Mouse (Mus musculus): ENCODE data around the gene Limch1.

DNA sequence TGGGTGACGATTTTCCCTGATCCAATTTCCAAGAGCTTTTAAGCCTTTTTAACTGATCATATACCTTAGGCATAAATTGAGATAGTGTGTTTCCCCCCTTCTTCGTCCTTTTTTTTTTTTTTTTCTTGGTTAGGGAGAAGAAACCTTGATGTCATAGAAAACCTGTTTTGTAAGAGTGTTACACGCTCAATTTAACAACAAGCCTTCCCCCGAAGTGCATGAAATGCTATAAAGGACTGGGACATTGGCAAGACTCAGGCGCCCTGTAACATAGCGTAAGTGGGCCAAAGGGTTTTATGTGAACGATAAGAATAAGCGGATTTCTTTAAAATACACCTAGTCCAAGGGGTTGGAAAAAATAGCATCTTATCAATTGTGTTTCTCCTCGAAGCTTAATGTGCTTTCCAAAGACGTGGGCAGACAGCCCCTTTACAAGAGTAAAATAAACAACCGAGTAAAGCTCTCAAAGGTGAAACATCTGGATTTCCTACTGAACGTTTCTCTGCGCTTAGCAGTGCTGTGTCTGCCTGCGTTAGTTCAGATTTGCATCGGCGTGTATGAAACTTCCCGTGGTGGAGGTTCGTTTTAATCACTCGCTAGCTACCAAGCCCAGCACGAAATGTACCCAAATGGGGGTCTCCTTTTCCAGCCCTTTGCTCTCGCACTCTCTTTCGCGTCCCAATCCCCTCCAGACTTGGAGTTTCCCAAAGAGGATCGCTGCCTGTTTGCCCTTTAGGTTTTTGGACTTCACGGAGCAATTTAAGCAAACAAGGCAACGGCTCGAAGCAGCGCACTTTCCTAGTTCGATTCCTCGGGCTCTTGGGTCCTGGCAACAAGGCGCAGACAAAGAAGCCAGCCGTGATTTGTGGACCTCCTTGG is 354.0 kb downstream of the Limch1 start:
- TF ChIP-seq CHD1 (IDR thresholded peaks at IDR 0.05; ENCODE audit: low read depth, low read length) (no peak), POLR2AphosphoS2 (IDR thresholded peaks at IDR 0.05; ENCODE audit: low read depth, low read length) (no peak), ZNF384 (IDR thresholded peaks at IDR 0.05; ENCODE audit: low read depth, low read length) (no peak), PAX5 (IDR thresholded peaks at IDR 0.05; ENCODE audit: low read length) (no peak), HCFC1 (IDR thresholded peaks at IDR 0.05; ENCODE audit: low read depth, low read length) (no peak), CHD2 (IDR thresholded peaks at IDR 0.05; ENCODE audit: low read length) (no peak), E2F4 (IDR thresholded peaks at IDR 0.05; ENCODE audit: insufficient replicate concordance, low read depth, low read length) (no peak), RAD21 (IDR thresholded peaks at IDR 0.05; ENCODE audit: low read depth, low read length) (no peak), UBTF (IDR thresholded peaks at IDR 0.05; ENCODE audit: low read depth, low read length) (no peak), CTCF (conservative IDR thresholded peaks at IDR 0.05 in 1 of 2, IDR thresholded peaks at IDR 0.05 in 1 of 2; ENCODE audit: low read depth in 2 of 2, low read length in 2 of 2) (no peak)
